Mouse (Mus musculus) embryo, embryonic 10.5 days (tissue): ENCODE measurements around the gene St6gal1.
A peak's percentile ranks its signal among the peaks of the same experiment; 100 is the strongest.

Experiments
- DNase-seq: peaks from one replicate; pipeline ENCODE4 v3.0.0-alpha.2; 2015; ENCODE audit warnings: low spot score

The St6gal1 gene

DNA sequence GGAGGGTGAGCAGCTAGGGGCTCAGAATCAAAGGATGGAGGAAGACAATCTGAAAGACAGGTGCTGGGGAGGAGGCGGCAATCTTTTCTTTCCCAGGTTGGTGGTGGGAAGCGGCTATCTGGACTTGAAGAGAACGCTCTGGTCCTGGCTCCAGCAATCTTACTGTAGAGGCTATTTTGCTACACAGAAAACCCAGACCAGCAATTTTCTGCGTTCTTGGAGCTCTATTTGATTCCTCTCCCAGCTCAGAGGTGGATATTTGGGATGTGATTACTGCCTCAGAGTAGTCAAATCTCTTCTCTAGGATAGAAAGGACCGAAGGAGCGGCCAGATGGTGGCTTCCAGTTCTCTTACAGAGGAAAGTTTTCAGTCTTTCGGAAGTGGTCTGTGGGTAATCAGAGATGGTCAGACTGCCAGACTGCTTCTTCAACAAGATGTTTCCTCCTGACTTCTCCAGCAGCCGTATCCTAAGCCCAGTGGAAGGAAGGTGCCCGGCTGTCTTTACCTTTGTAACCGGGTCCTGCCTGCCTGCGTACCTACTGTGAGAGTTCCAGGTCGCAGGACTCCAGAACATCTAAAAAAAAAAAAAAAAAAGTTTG, 570 bp upstream of the St6gal1 start:
- no peak for DNase-seq

DNA sequence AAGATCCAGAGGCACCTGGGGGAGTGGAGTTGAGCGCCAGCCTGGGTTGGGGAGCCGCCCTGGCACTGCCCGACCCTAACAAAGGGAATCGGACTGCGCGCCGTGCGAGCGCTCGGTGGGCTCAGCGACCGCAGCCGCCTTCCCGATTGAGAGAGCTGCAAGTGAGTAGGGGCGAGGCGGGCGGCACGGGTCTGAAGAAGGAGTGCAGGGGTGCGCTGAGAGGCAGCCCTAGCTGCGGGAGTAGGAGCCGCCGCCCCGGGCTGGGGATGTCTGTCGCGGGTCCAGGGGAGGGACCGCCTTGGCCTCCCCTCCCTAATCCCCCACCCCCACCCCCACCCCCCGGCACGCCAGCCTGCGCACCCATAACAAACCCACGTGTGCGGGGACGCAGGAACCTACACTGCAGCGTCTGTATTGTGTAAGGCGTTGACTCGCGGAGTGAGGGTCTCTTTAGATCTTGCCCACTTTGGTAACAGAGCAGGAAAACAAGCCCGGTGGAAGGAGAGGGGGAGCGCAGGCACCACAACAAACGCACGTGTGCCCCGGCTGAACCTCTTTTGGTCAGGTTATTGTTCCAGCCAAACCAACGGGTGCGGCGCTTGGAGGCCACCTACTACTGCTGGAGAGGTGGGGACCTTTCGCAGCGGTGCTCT, 655 bp downstream of the St6gal1 start:
- peak; percentile 76 for DNase-seq

DNA sequence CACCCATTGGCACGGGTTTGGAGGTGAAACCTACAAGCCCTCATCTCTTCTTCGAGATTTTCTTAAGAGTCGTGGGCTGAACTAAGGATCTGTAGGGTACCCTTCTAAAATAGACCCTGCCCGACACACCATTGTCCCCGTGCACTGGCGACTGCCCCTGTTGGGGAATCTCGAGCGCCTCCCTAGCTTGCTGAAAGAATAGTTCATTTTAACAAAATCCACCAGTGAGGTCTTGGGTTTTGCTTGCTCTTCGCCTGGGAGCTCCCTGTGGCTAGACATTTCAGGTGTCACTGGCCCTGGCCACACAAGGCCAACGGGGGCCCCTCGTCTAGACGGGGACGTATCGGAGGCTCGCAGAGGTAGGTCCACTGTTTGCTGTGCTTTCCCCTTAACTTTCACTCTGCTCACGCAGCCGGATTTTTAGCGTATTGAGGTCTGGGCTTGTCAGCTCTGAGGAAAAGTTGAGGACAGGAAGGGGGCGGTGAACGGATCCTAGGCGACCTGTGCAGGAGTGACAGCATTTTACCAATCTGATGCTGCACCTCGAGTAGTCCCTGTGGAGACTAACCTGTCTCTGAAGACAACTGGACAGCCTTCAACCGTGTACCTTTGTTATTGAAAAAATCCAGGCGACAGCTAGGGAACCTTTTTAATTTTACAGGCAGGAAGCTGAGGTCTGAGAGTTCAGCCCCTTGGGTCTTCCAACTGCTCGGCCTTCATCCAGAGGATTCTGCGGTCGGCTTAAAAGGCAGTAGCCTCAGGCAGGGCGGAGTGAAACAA, 1.5 kb downstream of the St6gal1 start:
- DNase-seq = peak; percentile 78

DNA sequence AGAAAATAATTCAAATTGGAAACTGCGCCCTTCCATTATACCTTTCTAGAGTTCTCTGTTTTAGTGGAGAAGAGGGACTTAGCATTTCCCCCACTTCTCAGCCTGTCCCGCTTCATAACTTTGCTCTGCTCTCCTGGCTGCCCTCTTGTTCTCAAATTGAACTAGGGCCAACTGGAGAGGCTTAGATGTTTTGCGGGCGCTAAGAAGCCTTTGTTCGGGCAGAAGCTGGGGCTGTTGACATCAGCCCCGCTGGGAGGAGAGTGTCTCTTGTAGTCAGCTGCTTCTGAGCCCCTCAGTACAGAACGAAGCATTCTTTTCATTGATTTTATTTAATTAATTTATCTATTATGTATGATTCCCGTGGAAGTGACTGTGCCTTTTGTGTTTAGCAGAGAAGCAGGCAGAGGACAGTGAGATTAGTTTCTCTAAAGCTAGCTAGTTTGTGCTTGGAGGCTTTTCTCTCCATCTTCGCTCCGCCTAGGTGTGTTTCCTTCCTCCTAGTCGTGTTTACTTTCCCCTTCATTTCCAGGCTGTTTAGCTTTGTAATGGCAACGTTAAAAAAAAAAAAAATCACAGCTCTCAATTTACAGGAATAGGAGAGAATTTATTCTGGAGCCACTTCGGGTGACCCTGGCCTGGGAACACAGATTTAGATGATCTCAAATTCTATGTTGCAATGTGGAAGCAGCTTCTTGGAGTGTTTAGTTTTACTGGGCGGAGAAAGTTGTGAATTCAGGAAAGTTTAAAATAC, 2.2 kb downstream of the St6gal1 start:
- DNase-seq = peak; percentile 63

DNA sequence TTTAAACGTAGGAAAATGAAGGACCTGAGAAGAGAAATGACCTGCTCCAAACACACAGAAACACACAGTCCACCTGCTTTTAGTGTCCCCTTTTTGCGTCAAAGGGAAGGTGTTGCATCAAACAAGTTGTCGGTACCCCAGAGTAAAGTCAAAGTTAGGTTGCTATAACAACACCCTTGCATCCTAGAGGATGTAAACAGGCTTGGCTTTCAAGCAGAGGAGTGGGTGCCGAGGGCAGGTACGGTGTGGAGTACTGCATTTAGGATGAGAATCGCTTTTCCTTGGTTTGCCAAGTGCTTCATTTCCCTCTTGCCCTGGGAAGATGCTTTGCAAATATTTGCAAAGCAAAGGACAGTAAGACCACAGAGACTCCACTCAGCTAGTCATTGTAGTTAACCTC, 3.3 kb downstream of the St6gal1 start:
- no peak for DNase-seq

DNA sequence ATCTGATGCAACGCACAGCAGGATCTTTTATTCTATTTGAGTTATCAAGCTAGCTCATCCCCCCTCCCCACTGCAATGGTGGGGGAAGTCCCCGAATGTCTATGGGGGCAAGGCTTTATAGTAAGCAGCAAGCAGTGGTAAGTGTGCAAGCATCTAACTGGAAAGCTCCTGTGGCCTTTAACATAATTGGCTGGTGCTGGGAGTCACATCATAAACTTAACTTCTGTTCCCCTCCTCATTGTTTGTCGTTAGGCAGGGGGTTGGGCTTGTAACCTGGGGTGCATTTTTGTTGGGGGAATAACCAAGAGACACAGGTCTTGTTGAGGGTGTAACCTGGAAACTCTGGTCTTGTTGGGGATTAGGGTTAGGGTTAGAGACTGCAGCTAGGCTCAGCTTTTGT, 3.9 kb downstream of the St6gal1 start:
- DNase-seq = no peak

DNA sequence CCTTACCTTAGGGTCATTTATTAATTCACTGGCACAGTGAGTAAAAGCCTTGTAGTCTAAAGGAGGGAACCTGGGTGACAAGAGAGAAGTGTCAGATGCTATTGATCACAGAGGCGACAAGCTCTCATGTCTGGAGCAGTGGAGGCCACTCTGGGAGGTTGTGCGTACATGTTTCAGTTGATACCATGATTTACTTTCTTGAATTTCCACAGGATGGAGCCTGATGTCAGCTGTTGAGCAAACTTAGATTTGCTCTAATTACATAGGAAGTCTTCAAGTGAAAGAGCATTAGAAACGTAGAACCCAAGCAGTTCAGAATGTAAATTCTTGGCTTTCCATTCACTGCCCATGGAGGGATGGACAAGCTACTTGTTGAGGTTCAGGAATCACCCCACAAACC, 5.4 kb downstream of the St6gal1 start:
- DNase-seq = no peak

DNA sequence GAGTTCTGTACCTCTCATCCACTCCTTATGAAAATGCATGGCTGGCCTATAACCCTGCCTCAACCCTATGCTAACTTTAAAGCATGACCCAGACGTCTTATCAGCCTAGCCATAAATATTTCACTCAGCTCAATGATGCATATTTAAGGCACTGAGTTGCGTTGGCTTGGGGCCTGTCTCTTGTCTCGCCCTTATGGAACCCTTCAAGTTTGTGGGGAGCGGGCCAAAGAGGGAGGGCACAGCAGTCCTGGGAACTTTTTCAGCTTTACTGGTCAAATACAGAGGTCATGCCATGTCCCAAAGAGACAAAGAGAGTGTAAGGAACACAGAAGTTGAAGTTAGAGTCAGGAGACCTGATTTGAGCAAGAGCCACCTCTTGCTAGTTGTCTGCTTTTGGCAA, 6.6 kb downstream of the St6gal1 start:
- no peak for DNase-seq

DNA sequence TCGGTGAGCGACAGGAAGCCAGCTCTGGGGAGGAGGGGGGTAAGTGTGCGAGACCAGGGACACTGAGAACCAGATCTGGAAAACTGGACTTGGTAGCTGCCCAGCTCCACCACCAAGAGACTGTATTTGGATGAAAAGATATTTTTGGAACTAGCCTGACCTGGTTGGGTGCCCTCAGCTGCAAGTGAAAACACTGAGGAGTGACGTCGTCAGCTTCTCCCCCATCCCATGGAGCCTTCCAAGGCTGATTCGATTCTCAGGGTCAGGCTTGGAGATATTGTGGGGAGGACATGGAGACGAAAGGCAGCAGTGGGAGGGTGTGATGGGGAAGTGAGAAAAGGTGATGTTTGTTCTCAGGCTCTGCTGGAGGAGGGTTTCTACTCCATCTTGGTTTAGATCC, 8.2 kb downstream of the St6gal1 start:
- no peak for DNase-seq

DNA sequence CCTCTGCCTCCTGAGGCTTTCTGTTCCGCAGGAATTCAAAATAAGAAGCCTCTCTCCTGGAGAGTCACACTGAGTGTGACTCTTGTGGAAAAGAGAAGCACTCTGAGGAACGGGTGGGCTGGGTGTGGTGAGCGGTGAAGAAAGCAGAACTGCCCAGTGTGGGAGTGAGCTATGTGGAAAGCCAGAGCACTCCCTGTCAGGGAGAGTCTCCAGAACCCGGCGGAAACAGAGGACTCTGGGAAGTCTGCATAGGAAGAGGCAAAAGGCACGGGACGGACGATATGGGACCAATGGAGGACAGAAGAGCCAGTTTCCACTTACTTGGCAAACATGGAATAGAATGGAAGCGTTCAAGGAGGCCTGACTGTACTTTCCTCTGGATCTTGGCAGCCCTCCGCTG, 9.0 kb downstream of the St6gal1 start:
- no peak for DNase-seq

DNA sequence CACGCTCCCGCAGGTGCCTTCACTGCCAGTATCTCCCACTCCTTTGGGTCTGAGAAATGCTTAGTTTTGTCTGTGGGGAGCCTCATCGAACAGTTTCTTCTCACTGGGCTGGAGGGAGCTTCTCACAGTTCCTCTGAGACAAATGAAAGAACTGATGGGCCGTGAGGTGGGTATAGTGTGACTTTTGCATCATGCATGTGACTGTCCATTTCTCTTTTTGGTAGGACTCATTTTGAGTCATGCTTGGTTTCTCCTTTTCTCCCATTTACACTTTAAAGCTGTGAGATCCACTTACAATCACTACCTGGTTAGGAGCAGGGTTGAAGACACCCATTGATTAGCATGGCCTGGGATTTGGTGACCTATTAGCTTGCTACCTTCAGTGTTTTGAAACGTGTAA, 10.0 kb downstream of the St6gal1 start:
- no peak for DNase-seq

DNA sequence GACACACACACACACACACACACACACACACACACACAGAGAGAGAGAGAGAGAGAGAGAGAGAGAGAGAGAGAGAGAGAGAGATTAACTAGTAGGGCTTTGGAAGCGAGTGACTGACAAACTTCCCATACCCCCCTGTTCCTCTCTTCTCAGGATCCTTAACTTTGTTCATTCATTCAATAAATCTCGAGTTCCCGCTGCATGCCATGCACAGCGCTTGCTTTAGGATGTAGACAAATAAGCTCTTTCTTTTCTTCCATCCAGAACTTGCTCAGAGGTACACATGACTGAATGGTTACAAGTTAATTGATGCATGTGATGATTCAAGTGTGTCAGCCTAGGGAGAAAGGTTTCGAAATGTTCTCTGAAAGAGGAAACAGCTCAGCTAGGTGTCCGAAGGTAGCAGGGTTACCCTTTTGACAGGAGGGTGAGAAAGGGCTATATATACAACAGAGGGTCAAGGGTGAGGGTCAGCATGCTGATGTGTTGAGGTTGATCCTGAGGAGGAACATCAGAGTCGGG, 10.7 kb downstream of the St6gal1 start:
- no peak for DNase-seq

DNA sequence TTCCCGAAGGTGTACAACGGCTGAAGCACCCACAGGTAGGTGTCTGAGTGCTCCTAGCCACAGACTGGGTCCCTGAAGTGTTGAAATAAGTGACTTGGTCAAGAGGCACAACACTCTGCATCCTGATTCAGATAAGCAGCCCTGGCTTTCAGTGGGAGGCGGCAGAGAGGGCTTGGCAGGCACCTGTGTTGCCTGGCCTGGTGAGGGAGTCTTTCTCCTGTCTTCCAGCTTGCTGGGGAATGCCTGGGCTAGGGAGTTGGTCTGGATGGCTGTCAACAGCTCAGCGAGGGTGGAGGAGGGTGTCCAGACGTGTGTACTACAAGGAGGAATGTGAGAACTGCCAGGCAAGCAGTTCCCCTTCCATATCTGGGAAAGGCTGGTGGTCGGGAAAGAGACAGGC, 15.0 kb downstream of the St6gal1 start:
- no peak for DNase-seq

DNA sequence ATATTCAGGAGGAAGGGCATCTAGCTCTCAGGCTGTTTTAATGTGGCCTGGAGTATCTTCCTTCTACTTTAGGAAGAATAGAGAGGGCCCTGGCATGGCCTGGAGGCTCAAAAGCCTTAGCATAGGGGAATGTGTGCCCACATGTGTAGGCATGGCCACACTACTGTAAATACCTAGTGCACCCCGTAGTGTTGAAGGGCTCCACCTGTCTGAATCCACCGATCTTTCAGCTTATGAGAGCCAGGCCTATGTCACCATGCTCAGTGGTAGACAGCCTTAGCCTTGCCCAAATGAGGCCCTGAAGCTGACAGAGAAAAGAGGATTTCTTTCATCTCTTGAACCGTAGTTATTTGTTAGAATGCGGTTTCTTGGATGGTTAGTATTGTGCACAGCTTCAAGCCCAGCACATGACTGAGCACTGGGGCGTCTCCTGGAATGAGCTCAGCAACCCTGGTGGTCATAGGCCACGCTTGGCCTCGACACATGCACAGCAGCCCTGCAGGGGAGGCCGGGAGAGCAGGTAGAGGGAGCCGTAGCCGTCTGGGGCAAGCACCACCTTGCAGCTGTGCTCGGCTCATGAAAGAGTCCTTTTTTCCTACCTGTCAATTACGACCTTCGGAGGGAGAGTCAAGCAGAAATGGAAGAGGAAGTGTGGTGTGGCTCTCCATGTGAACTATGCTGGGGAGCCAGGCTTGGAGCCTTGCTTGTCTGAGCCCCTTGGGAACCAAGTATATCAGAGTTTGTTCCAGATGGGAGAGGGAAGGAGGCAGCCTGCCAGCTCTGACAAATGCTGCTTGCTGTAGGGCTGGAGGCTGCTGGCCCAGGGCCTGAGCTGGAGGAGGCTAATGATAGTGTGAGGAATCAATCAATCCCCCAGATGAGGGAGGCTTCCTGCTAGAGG, 15.8 kb downstream of the St6gal1 start:
- DNase-seq = no peak

DNA sequence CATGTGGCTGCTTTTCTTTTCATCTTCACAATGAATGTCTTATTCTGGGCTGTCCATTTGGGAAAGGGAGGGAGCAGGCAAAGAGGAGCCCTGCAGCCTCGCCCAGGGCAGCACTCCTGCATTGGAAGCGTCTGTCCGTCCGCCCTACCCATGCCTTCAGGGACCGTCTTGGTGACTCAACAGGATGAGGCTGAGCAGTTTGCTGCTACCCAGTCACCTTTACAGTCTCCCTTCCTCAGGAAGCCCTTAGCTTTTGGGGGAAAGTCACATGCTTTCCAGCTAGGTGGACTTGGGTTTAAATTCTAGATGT, 16.4 kb downstream of the St6gal1 start:
- DNase-seq = no peak

DNA sequence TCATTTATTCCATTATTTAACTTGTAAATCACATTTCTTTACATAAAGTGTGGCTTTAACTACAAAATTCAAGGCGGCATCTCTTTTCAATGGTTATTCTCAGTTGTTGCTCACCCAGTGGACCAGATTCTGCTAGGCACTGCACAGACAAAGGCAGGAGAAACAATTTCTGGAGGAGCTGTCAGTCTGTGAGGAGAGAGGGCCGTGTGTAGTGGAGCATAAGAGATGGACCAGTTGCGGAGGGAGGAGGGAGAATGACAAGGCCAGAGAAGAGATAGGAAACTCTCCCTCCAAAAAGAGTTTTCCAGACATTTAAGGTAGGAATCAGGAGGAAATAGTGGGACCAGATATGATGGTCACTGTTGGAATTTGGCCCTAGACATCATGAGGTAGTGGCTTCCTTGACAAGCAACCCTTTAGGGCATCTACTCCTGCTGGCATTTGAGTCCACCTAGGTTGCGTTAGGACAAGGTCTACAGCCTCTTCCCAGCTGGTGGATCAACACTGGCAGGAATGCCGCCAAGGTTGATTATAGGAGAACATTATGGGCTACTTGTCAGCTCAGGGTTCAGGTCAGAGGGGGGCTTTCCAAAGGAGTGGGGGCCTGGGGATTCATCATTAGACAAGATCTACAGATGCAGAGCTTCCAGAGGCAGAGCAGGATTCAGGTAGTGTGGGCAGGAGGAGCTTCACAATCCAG, 19.3 kb downstream of the St6gal1 start:
- no peak for DNase-seq

DNA sequence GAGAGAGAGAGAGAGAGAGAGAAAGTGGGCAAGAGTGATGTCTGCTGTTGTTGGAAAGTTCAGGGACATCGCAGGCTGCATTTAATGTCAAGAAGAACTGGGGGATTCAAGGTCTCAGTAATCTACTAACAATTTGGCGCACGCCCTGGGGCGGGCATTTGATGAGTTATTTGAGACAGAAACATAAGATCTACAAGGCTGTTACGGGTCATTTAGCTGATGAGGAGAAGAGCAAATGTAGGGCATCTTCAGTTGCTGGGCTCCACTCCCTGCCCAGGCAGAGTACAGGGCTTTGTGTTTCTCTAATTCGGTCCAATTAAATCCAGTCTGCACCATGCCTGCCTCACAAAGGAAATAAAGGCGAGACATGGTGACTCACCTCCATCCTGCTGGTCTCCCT, 19.9 kb downstream of the St6gal1 start:
- DNase-seq = no peak

DNA sequence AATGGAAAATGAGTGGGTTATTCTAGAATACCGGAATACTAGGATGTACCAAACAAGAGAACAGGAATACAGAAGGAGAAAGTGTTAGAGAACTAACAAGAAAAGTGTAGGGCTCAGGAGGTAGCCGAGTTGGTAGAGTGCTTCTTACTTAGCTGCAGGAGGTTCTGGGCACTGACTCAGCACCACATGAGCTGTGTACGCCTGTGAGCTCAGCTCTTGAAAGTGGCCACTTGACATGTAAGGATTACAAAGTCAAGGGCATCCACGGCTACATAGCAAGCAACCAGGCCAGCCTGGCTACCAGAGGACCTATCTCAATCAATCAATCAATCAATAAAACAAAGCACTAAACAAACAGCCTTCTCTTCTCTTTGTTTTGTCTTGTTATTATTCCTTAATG, 24.7 kb downstream of the St6gal1 start:
- no peak for DNase-seq

DNA sequence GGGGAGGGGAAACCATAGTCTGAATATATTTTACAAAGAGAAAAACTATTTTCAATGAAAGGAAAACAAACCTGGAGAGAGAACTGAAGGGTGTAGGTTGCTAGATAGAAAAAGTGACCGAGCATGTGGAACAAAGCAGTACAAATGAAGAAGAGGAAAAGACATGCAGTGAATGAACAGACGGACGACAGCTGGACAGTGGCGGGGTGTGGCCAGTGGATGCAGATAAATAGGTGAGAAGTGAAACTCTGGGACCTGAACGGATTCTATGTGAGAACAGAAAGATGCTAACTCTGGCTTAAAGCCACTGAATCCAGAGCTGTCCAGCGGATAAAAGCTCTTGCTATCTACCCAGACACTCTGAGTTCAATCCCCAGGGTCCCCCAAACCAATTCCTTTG, 25.2 kb downstream of the St6gal1 start:
- no peak for DNase-seq

DNA sequence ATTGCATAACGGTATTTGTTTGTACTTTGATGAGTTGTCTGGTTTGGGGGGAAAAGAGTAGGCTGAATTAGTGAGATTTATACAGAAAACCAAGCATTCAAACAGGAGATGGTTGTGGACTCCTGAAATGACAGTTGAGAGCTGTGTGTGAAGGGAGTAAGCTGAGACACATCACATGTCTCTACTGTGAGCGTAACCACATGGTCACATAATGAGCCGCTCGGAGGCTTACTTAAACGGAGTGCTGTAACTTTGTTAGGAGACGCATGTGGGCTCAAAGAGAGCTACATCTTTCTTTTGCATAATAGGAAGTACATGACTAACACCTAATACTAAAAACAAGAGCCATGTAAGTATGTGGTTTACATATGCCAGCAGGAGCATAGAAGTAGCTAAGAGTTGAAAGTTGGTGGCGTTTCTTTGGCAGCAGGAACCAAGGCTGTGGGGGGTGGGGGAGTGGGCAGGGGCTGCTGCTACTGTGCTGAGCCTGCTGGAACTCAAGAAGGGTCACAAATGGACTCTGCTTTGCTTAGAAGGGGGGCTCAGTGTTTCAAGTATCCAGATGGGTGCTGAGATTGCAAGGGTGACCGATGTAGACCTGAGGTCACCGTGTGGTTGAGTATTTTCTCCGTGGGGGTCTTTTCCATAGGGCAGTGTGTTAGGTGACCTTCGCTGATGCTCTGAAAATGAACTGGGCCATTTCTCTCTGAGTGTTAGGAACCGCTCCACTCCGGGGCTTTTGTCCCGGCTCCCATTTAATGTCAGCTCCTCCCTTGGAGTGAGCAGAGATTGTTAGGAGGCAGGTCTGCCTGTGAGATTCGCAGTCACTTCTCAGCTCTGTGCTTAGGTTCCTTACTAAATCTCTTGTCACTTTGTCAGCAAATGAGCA, 26.3 kb downstream of the St6gal1 start:
- DNase-seq = no peak
